Mouse (Mus musculus) fibroblast of lung, adult 2 months (primary cell): ENCODE data around the gene Dydc1.

Experiments used
- DNase-seq: peaks from one replicate; pipeline ENCODE4 v3.0.0-alpha.2; 2011; ENCODE audit warnings: low read depth

Dydc1 gene

GRCm38 (mm10) chr14:41100712-41101111 is 28.0 kb downstream of the Dydc1 start:
- DNase-seq, result no peak

GRCm38 (mm10) chr14:41101242-41101641 is 28.5 kb downstream of the Dydc1 start:
- no peak for DNase-seq

- no peak for DNase-seq
Measured at GRCm38 (mm10) chr14:41102269-41102668, 29.6 kb downstream of the Dydc1 start.

- DNase-seq, result no peak
Measured at GRCm38 (mm10) chr14:41104853-41105444, 32.2 kb downstream of the Dydc1 start, which contains the start of gene Mat1a. Gene Mat1a, plus strand, starts transcription at chr14:41105035.

GRCm38 (mm10) chr14:41111031-41111668 is 38.4 kb downstream of the Dydc1 start:
- no peak for DNase-seq

- DNase-seq, result no peak
Measured at GRCm38 (mm10) chr14:41112944-41113343, 40.2 kb downstream of the Dydc1 start.

GRCm38 (mm10) chr14:41116271-41116670 is 43.6 kb downstream of the Dydc1 start:
- DNase-seq, result no peak

- no peak for DNase-seq
Measured at GRCm38 (mm10) chr14:41124683-41125082, 52.0 kb downstream of the Dydc1 start.

- DNase-seq, result no peak
Measured at GRCm38 (mm10) chr14:41127997-41128396, 55.3 kb downstream of the Dydc1 start.

- DNase-seq, result no peak
Measured at GRCm38 (mm10) chr14:41131540-41131939, 58.8 kb downstream of the Dydc1 start, which contains the start of gene Sftpa1. Gene Sftpa1, plus strand, starts transcription at chr14:41131782.

GRCm38 (mm10) chr14:41137006-41137405 is 64.3 kb downstream of the Dydc1 start:
- no peak for DNase-seq

GRCm38 (mm10) chr14:41140686-41141085 is 68.0 kb downstream of the Dydc1 start:
- DNase-seq, result no peak
